Mouse (Mus musculus): ENCODE measurements at regions not wholly inside any gene's neighbourhood (a gene's known extent, or its start where the extent isn't known, plus 50 kb on each side); places are given as distances from the start of the nearest gene placed in this dataset.

DNA sequence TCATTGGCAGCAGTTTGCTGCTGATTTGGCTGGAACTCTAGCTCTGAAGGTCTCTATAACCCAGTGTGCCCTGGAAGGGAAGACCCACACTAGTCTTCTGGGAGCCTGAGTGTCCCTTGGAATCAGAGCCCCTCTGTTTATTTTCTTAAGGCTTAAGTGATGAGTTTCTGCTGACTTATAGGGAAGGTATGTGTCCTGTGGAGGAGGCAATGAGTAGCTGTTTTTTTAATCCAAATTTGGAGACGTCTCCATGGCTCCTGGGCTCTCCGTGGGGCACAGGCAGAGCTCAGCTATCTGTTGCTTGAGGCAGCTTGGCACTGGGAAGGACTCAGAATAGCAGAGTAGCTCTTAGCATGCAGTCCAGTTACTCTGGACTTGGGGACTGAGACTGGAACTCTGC, 146.4 kb downstream of the Ttc32 start:
- no peak for DNase-seq

DNA sequence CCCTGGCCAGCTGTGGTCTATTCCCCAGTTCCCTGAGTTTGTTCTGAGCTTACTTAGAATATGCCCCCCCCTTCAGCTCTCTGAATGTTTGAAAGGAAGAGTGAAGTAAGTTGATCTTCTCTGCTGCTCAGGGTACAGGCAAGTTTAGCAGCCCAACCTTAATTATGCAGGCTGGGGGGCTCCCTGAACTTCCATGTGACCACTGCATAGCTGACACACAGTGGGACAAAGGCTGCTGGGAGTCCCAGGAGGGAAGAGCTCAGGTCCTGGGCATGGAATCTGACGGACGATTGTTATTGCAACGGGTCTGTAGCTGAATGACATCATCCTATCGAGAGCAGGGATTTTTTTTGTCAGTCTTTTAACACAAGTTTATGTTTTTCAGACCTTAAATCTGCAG, 148.8 kb downstream of the Ttc32 start:
- no peak for DNase-seq

DNA sequence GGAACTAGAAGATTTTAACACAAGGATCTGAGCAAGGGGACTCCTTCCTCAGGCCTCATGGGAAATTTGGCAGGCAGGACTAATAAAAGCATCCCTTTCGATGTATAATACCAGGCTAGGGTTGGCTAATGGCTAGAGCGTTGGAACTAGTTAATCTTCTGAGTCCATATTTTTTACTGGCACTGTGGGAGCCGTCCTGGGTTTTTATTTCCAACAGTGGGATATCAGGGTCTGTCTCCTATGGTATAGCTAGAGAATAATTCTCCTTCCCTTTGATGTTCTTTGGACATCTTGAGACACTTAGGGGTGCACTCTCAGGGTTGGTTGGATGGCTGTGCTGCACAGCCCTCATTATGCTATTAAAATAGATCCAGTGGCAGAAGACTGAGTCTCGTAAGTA, 150.9 kb downstream of the Ttc32 start:
- DNase-seq, result no peak

DNA sequence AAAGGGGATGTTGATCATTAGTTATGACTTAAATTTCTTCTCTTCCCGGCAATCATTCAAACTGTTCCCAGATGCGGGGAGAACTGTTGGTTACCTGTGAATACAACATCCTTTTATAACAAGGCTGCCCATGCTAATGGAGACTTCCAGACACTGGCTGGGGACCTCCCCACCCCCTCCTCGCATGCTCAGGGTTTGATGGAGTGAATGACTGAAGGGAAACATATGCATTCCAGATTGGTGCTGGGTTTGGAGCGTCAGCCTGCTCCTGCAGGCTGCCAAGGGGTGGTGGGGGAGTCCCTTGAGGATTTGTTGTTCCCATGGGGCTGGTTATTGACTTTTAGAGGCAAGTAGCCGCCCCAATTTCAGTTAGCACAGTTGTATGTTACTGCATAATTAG, 161.9 kb downstream of the Ttc32 start:
- no peak for DNase-seq

DNA sequence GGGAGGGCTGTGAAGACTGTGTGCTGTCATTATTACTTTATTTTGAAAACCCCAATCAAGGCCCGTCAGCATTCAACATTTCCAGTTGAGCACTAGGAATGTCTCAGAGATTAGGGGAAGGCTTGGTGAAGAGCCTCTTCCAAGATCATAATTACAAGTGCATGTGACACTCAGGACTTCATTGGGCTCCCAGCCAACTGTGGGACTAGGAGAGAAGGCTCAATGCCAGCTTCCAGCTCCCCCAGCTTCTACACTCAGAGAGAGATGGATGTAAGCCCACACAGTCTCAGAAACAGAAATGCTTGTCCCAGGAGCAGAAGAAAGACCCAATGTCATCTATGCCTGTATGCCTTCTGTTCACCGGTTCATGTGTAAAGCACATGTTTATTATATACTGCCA, 169.5 kb downstream of the Ttc32 start:
- DNase-seq, result peak; percentile 45

DNA sequence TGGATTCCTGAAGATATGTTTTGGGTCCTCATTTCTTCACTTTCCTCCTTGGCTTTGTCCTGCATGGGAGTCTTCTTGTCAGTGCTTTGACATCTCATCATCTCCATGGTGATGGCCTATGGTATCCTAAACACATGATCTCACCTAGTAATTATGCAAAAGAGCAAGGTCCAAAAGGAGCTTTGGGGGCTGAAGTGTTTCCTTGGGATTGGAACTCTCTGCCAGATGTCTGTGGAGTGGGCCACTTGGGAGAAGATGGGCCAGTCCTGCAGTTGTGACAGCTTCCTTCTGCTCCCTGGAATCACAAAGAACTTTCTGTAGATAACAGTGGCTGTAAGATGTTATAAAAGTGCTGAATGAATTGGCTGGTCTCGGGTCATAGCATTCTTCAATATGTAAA, 182.4 kb downstream of the Ttc32 start:
- DNase-seq, result peak; percentile 28

DNA sequence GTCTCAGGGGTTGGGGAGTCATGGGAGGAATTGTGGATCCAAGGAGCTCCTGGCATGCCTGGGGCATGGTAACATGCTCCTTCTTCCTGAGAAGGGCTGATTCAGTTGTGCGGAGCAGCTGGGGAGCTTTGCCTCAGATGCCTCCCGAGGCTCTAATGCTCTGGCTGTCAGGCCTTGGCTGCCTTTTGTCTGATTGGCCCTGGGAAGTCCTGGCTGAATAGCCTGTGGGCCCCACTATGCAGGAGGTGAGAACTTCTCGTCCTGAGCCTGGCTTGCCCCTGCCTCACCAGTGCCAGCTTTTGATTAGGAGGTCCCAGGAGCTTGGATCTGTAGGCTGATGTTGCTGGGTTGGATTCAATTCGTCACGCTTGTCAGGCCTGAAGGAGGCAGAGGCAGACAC, 195.2 kb downstream of the Ttc32 start:
- DNase-seq, result peak; percentile 44

DNA sequence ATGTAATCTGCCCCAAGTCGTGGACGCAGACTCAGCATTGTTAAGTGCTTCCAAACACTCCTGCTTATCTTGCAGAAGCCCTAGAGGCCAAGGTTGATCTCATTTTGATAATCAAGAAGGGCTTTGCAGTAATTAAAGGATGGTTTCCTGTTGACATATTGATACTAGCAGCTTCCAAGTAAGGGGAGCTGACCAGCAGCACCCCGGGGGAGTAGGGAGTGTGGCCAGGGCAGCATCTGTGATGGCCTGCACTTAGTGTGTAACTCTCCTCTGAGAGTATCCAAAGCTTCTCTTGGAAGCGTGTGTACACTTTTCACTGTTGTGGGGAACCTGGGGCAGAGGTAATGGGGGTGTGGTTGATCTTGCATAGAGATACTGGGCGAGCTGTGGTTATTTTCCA, 198.1 kb downstream of the Ttc32 start:
- no peak for DNase-seq

DNA sequence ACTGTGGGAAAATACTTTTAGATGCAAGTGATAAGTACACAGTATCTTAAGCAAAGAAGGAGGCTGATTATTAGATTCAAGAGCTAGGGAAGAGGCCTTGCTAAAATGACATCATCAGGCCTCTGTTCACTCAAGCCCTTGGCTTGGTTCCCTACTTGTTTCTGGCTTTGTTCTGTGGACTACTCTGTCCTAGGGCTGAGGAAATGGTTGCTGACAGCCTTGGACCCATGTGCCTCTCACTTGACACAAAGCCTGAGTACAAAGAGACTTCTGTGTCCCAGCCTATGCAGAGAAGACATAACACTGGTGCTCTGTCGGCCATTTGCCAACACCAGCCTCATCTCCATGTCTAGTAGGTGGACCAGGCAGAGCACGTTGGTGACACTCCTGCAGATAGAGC, 198.7 kb downstream of the Ttc32 start:
- peak; percentile 31 for DNase-seq

DNA sequence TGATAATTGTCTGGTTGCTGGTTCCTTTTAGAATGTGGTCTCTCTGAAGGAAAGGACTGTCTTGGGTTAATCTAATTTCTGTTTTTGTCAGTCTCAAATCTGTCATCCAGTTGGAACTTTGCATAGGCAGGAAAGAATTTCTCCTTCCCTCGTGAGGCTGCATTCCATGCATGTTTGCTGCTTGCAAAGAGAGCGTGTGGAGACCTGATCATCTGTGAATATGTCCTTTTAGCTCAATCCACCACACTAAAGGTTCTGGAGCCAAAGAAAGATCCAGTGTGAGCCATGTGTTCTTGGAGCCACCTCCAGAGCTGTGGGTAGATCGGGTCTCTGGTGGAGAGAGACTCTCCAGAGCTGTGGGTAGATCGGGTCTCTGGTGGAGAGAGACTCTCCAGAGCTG, 200.2 kb downstream of the Ttc32 start:
- peak; percentile 22 for DNase-seq

DNA sequence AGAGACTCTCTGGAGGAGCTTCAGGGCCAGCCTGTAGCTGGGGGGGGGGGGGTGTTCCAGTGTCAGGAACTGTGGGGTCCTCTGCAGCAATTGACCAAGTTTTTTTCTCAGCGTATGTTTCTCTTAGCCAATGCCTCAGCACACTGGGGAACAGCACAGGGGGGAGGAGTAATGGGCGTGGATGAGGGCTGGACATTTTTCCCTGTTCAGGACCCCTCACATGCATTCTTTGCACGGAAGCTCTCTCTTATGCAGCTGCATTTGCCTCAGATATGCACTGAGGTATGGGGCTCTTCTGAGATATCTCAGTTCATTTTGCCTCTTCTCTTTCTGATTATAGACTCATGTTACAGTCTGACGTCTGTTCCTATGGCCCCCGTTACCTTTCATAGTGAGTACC, 200.8 kb downstream of the Ttc32 start:
- no peak for DNase-seq

DNA sequence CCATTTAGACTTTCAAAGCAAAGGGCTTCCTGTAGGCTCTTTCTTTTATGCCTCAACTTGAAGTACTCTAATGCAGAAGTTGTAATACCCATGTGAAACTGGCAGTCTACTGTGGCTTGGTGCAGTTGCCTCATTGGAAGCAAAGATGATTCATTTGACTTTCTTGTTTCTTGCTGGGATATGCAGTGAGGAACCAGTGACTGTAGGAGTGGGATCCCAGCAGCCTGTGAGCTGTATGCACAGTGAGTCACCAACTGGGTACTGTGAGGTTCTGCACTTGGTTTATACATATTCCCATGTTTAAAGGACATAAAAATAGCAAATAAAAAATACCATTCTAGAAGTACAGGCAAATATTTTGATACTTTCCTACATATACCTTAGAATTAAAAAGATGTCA, 202.6 kb downstream of the Ttc32 start:
- DNase-seq, result no peak

DNA sequence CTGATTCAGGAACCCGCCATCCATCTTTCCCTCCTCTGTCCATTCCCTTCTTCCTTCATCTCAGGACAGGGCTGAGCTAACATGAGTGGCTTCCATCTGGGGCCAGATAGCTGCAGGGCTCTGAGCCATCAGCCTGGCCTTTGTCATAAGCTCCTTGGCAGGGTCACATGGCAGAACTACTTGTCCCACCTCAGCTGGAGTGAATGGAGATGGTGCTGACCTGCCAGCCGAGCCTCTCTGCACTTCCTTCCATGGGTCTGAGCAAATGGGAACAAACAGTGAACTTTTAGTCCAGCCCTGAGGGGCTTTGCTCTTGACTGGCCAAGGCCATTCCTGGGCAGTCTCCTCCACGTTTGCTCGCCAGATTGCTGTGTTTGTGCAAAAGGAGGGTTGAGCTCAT, 206.1 kb downstream of the Ttc32 start:
- DNase-seq, result no peak

DNA sequence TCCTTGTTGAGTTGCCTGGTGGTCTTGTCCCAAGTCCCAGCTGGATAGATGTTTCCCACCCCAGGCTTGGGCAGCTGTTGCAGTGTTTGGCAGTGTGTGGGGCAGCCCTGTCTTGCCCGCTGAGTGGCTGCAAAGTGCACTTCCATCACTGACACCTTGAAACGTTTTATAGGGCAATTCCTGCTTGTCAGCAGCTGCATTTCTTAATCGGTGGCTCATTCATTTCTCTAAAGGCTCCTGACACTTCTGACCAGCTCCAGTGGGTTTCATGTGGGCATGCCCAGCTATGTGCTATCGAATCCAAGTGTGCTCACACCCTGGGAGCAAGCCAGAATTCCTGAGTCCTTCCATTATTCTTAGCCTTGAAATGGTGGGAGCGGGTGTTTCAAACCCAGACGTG, 207.7 kb downstream of the Ttc32 start:
- DNase-seq, result peak; percentile 48

DNA sequence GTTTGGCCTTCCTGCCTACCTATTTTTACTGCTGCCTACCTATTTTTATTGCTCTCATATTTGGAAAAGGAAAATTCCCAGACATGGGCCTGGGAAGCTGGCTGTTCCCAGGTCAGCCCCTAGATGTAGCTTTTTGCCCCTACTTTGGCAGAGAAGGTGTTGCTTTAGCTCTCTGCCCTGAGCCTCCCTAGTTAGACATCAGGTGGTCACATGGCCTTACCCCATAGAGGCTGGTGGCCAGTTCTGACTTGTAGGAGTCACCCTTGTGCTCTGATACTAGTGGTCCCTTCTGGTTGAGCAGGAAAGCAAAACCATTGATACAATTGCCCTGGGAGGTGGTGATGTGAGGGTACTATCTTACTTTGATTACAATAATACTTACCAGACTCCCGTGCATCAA, 208.2 kb downstream of the Ttc32 start:
- no peak for DNase-seq

DNA sequence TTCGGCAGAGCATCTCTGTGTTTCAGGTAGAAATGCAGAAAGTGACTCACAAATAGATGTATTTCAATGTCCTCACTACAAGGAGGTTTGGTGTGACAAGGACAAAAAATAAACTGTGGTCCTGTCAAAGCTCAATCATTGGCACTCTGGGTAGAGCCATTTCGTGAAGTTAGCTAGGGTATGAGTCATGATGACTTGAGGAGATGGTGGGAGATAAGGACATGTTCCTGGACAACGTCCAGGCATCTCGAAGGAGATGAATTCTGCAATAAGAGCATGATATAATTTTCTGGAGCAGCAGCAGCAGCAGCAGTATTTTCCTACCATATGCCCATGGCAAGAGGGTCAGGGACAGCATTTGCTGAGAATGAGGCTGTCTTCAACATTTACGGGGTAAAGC, 217.7 kb downstream of the Ttc32 start:
- DNase-seq, result no peak

DNA sequence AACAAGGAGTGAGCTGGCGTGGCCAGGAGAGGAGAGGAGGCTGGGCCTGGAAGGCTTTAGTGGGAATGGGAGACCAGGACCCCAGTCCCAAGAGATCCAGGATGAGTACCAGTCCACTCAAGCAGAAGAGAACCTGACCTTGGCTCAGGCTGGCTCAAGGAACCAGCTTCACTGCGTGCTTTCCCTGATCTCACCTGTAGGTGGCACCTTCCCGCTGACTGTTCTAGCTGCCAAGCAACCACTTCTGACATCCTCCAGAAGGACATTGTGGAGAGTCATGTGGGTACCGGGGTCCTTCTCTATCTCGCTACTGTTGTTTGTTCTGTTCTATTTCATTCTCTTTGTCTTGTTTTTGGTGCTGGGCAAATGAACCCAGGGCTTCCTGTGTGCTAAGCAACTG, 222.0 kb downstream of the Ttc32 start:
- DNase-seq, result peak; percentile 69

DNA sequence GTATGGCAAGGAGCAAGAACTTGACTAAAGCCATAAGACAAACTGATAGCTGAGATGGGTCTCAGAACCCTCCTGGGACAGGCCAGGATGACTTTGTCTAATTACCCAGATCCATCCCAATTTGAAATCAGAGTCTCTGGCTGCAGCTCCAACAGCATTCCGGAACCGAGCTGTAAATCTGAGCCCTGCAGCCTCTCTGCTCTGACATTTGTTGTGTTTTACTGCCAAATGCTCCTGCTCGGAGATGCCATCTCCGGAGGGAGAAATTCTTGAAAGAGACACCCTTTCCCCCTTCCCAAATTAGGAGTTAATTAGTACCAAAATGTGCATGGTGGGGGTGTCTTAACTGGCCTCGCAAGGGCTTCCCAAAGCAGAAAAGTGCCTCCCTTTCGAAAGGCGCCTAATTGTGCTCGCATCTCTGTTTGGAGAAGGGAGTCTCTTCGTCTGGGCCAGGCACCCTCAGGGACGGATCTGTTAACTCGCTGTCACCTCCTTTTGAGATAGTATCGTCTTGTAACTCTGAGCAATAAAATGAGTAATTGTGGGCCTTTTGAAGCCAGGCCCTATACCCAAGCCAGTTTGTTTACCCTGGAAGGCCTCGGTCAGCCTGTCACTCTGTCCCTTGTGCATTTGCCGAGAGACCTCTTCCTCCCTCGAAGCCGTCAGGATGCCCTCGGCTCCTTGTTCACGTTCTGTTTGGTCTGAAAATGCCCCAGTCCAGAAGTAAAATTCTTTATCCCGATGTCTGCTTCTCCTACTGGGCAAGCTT, 223.7 kb downstream of the Ttc32 start:
- DNase-seq, result no peak

DNA sequence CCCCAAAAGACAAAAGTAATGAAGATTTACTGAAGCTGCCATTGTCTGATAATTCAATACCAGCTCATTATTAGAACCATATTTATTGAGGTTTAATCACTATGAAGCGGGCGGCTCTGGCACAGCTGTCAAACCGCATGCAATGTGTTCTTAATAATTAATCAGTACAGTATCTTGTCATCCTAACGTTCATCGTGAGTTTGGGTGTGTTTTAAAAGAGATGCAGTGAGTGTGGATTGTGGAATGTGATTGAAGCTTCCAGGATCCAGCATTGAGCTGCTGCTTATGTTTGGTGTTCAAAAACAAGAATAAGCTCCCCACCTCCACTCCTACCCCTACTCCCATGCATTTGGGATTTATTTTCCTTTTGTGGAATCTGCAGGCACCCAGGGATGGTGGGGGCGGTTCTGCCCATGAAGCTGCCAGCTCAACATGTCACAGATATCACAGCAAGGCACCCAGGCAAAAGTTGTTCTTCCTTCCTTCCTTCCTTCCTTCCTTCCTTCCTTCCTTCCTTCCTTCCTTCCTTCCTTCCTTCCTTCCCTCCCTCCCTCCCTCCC, 224.6 kb downstream of the Ttc32 start:
- no peak for DNase-seq

DNA sequence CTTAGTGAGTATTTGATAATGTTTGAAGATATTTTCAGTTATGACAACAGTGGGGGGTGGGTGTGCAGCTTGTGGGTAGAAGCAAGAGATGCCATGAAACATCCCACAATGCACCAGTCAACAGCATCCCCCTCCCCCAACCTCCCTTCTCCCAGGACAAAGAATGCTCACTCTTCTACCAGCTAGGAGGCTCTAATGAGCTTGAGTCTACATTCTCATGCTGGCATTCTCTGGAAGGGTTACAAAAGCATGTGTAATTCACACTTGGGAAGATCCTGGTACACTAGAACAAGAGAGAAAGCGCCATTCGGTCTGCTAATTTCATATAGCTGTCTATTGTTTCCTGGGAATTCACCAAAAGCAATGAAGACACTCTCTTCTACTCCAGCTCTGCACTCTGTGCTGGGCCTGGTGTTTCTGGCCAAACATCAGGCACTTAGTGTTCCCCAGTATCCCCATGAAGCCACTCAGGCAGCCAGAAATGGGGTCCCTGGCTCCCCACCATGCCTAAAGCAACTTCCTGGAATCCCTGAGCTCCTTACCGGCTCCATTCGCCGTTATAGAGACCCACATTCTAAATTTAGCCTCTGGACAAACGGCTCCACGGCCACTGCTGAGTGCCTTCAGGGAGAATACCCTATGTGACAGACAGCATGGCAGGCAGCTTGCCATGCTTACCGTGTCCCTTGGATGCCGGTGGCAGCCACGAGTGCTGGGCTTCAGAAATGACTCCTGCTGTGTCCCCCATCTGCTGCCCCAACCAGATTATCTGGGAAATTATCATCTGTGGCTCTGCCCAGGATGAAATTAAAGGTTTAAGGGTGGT, 226.1 kb downstream of the Ttc32 start:
- no peak for DNase-seq

DNA sequence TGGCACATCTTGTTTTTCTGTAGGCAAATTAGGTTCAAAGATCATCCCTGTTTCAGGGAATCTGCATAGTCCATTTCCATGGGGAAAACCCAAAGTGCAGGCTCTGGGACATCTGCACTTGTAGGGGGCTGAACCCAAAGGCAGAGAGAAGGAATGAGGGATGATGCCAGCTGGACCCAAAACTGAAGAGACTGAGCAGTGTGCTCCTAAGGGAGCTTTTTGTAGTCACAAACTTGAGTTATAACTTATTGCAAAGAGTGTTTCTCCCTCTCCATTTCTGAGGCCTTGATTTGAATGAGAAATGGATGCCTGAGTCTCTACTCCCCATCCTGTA, 226.7 kb downstream of the Ttc32 start:
- no peak for DNase-seq

DNA sequence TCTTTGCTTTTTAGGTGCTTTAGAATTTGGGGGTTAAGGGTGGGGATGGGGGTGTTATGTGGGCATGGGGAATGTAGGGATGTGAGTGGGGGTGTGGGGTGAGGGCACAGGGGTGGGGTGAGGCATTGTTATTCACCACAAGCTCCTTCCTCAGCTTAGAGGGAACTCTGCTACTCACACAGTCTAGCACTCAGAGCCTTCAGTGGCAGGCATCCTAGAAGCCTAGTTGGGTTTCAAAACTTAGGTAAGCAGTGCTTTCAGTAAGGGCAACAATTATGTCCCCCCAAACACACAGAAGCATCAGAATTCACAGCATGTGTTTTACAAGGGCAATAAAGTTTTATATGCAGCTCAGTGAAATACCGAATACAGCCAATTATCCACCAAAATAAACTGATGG, 228.4 kb downstream of the Ttc32 start:
- DNase-seq, result no peak

DNA sequence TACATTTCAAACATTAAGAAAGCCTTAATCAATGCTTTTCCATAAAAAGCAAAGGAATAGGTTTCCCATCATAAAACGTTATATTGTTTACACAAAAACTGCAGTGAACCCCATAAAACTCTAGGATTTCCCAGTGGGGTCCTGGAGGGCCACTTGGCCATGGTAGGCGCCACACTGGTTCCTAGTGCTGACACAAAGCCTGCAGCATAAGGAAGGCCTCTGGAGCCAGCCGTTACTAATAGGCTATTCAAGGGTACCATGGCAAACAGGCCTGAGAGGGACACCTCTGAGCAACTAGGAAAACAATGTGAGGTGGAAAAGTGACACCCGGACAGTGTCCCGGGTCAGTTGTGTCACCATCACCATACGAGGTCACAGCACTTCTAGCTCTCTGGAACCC, 231.9 kb downstream of the Ttc32 start:
- DNase-seq, result no peak

DNA sequence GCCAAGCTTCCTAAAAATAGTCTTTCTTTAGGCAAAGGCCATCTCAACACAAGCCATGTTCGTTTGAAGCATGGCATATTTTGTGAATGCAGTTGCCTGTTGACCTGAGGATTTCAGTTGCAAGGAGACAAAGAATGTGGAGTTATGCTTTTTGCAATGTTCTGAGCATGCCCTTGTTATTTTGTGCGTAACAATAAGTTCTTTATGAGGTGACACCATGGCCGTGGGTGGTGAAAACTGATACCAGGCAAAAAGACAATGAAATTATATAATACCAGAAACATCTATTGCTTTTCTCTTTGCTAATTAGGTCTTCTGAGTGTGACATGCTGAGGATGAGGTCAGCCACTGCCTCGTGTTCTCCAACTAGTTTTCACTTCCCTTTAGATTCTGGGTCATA, 236.4 kb downstream of the Ttc32 start:
- no peak for DNase-seq

Data from heart, postnatal 4 days (tissue).